Mouse (Mus musculus) myocyte (in vitro differentiated cells): Measurements from ENCODE around the gene Fer1l5. TPM values are rescaled to one million over a fixed set of nuclear protein-coding genes. Genes with fewer than 3 reads are reported as not detected.

Experiments
- H3K27me3 ChIP-seq: one replicate; pipeline ENCODE4 v1.6.1; 2011; ENCODE audit not compliant: control insufficient read depth, insufficient read depth, insufficient read length
- H3K36me3 ChIP-seq: one replicate; pipeline ENCODE4 v1.6.1; 2011; ENCODE audit not compliant: control insufficient read depth, insufficient read depth
- H3K4me2 ChIP-seq: one replicate; pipeline ENCODE4 v1.6.1; 2011; ENCODE audit warnings: low read depth, control low read depth
- H3K4me3 ChIP-seq: one replicate; pipeline ENCODE4 v1.5.1; 2011; ENCODE audit warnings: mild to moderate bottlenecking, control low read depth, moderate library complexity
- H3K79me2 ChIP-seq: one replicate; pipeline ENCODE4 v1.6.1; 2011; ENCODE audit not compliant: control insufficient read depth, insufficient read depth
- H3ac ChIP-seq: one replicate; pipeline ENCODE4 v1.6.1; 2011; ENCODE audit not compliant: control insufficient read depth, insufficient read length
- CEBPB ChIP-seq: IDR thresholded peaks from 2 replicates; pipeline ENCODE4 v1.6.1; 2011; ENCODE audit warnings: mild to moderate bottlenecking, moderate library complexity; ENCODE audit not compliant: poor library complexity, insufficient read depth, severe bottlenecking
- E2F4 ChIP-seq: IDR thresholded peaks from one replicate; pipeline ENCODE4 v1.6.1; 2011; ENCODE audit warnings: mild to moderate bottlenecking, control low read depth, moderate library complexity; ENCODE audit not compliant: insufficient read depth
- MAX ChIP-seq: IDR thresholded peaks from one replicate; pipeline ENCODE4 v1.6.1; 2011; ENCODE audit warnings: low read depth, mild to moderate bottlenecking, control low read depth
- MYOD1 ChIP-seq, 3 experiments: IDR thresholded peaks; one replicate each; pipeline ENCODE4 v1.6.1; 2011; ENCODE audit warnings: control low read depth in 2 of 3, low read depth in 2 of 3, mild to moderate bottlenecking in 2 of 3, moderate library complexity in 1 of 3; ENCODE audit not compliant: insufficient read length in 2 of 3, control insufficient read depth in 1 of 3
- MYOG ChIP-seq, 3 experiments: IDR thresholded peaks; one replicate each; pipeline ENCODE4 v1.6.1; 2011; ENCODE audit warnings: control low read depth in 2 of 3, low read depth in 2 of 3, mild to moderate bottlenecking in 2 of 3; ENCODE audit not compliant: insufficient read length in 2 of 3, control insufficient read depth in 1 of 3, insufficient read depth in 1 of 3
- POLR2A ChIP-seq: IDR thresholded peaks from one replicate; pipeline ENCODE4 v1.6.1; 2011; ENCODE audit warnings: low read depth, mild to moderate bottlenecking, control low read depth, moderate library complexity; ENCODE audit not compliant: insufficient read length
- POLR2AphosphoS2 ChIP-seq: IDR thresholded peaks from one replicate; pipeline ENCODE4 v1.6.1; 2011; ENCODE audit warnings: low read depth, control low read depth; ENCODE audit not compliant: insufficient read length
- REST ChIP-seq: IDR thresholded peaks from one replicate; pipeline ENCODE4 v1.6.1; 2011; ENCODE audit warnings: mild to moderate bottlenecking, control low read depth, moderate library complexity; ENCODE audit not compliant: insufficient read depth, insufficient read length
- SRF ChIP-seq: IDR thresholded peaks from one replicate; pipeline ENCODE4 v1.6.1; 2011; ENCODE audit warnings: low read depth; ENCODE audit not compliant: control insufficient read depth, insufficient read length
- TCF12 ChIP-seq: IDR thresholded peaks from one replicate; pipeline ENCODE4 v1.6.1; 2011; ENCODE audit warnings: mild to moderate bottlenecking, control low read depth; ENCODE audit not compliant: poor library complexity, insufficient read depth, severe bottlenecking
- TCF3 ChIP-seq: IDR thresholded peaks from one replicate; pipeline ENCODE4 v1.6.1; 2011; ENCODE audit warnings: low read depth, control low read depth; ENCODE audit not compliant: insufficient read length
- USF1 ChIP-seq: IDR thresholded peaks from one replicate; pipeline ENCODE4 v1.6.1; 2011; ENCODE audit warnings: low read depth, mild to moderate bottlenecking, control low read depth, moderate library complexity
- polyA plus RNA-seq: library from polyadenylated mRNA; unstranded; fragments of >200 nt; fragmentation: generic; extraction: Trizol; gene quantifications from one replicate; pipeline ENCODE4 v1.2.1, GENCODE M21; 2012; ENCODE audit warnings: missing spikeins

Fer1l5 gene
- polyA plus RNA-seq, 1 experiment = 0.59 TPM

DNA sequence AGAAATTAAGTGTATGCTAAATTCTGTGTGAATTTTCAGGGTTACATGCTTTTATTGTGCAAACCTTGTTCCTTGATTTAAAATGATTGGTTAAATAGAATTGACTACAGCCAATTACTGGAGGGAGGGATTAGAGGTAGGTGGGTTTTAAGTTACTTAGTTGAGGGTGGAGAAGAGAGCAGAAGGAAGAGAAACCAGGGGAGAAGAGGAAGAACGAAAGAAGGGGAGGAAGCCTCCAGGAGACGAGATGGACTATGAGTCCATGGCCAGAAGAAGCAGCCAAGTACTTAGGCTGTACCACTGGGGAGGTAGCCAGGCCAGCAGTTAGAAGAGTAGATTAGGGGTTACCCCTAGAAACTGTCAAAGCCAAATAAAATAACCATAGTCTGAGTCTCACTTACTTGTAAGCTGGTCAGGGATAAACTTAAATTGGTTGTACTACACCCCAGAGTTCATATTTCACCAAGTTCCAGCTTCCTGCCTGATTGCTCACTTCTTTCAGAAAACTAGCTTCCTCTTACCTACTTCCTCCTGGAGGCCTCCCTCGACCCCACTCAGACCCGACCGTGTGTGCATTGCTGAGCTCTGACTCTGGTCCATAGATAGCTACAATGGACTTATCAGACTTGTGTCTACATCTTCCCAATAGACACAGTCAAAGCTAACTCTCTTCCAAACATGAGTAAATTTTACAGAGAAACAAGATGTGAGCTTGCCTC, 74.2 kb downstream of the Fer1l5 start:
- Histone ChIP-seq H3K27me3 (no peaks in the 10 kb centered on the region), H3K4me2 (no peak overlapping the region), H3K79me2 (no peaks in the 10 kb centered on the region), H3K36me3 (peaks cover 10% of the 10 kb centered on the region), H3K4me3 (no peak overlapping the region), H3ac (no peak overlapping the region)
- TF ChIP-seq E2F4 = no peak
- TF ChIP-seq TCF12 = no peak
- no peak for TF ChIP-seq CEBPB
- no peak for TF ChIP-seq POLR2AphosphoS2
- no peak for TF ChIP-seq MYOD1 (IDR thresholded peaks at IDR 0.05; ENCODE audit: control insufficient read depth in 1 of 3, insufficient read length in 2 of 3, low read depth in 2 of 3)
- no peak for TF ChIP-seq USF1
- TF ChIP-seq TCF3 = no peak
- TF ChIP-seq POLR2A = no peak
- no peak for TF ChIP-seq MYOG (IDR thresholded peaks at IDR 0.05; ENCODE audit: control insufficient read depth in 1 of 3, insufficient read depth in 1 of 3, insufficient read length in 2 of 3, low read depth in 2 of 3)
- TF ChIP-seq REST = no peak
- TF ChIP-seq SRF = no peak
- no peak for TF ChIP-seq MAX

DNA sequence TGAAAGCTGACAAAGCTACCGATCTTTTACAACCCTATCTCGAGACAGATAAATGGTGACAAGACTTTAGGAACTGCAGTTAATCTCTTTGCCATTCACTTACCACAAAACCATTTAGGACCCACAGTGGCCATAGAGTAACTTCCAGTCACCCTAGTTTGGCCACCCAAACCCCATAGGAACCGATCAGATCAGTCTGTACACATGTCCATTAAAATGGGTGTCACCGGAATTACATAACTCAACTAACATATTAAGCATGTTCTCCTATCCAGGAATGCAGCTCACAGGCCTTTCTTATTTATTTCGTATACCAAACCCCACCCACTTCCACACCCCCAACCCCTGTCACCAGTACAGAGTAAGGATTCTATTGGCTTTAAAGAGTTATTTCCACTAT, 74.8 kb downstream of the Fer1l5 start:
- H3K79me2 ChIP-seq = no peaks in the 10 kb centered on the region
- H3K27me3 ChIP-seq = no peaks in the 10 kb centered on the region

DNA sequence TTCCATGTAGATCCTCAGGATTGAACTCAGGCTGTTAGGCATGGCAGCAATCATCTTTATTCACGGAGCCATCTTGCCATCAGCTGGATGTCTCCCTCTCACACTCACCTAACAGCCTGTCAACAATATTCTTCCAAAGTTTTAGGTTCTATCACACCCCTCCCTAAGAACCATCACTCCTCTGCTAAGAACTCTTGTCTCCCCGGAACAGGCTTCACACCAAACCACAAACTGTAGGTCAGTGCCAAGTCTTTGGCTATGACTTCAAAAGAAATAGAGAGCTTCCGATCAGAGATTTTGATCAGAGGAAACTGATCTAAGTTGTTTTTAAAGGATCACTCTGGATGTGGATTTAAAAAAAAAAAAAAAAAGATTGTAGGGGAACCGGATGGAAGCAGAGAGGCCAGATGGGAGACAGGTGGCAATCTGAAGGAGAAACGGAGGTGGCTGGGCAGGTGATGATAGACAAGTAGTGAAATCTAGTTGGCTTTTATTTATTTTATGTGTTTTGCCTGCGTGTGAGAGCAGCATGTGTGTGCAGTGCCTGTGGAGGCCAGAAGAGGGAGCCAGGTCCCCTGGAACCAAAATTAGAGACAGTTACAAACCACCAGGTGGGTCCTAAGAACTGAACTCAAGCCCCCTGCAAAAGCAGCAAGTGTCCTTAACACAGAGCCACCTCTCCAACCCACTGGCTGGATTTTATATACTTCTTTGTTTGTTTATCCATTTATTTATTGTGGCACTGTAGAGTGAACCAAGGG, 82.1 kb downstream of the Fer1l5 start:
- no peak overlapping the region for H3K4me3 ChIP-seq
- H3K36me3 ChIP-seq = no peaks in the 10 kb centered on the region
- TF ChIP-seq POLR2AphosphoS2 (no peak), TCF12 (no peak), MYOD1 (IDR thresholded peaks at IDR 0.05; ENCODE audit: control insufficient read depth in 1 of 3, insufficient read length in 2 of 3, low read depth in 2 of 3) (no peak), POLR2A (no peak), USF1 (no peak), MAX (no peak), REST (no peak), SRF (no peak), CEBPB (no peak), MYOG (IDR thresholded peaks at IDR 0.05; ENCODE audit: control insufficient read depth in 1 of 3, insufficient read depth in 1 of 3, insufficient read length in 2 of 3, low read depth in 2 of 3) (no peak)
- H3K4me2 ChIP-seq = no peak overlapping the region
- no peaks in the 10 kb centered on the region for H3K27me3 ChIP-seq
- no peak overlapping the region for H3ac ChIP-seq
- H3K79me2 ChIP-seq = no peaks in the 10 kb centered on the region

More for the DNA sequence above, 74.8 kb downstream of the Fer1l5 start:
- Histone ChIP-seq H3ac (no peak overlapping the region), H3K4me3 (no peak overlapping the region), H3K36me3 (peaks cover 10% of the 10 kb centered on the region), H3K4me2 (no peak overlapping the region)
- TF ChIP-seq POLR2AphosphoS2 = no peak
- TF ChIP-seq MYOD1 (IDR thresholded peaks at IDR 0.05; ENCODE audit: control insufficient read depth in 1 of 3, insufficient read length in 2 of 3, low read depth in 2 of 3) = no peak
- TF ChIP-seq TCF3 = no peak
- TF ChIP-seq TCF12 = no peak
- TF ChIP-seq CEBPB = no peak
- TF ChIP-seq REST = no peak
- no peak for TF ChIP-seq SRF
- TF ChIP-seq POLR2A = no peak
- no peak for TF ChIP-seq MYOG (IDR thresholded peaks at IDR 0.05; ENCODE audit: control insufficient read depth in 1 of 3, insufficient read depth in 1 of 3, insufficient read length in 2 of 3, low read depth in 2 of 3)
- no peak for TF ChIP-seq MAX
- no peak for TF ChIP-seq USF1
- no peak for TF ChIP-seq E2F4

DNA sequence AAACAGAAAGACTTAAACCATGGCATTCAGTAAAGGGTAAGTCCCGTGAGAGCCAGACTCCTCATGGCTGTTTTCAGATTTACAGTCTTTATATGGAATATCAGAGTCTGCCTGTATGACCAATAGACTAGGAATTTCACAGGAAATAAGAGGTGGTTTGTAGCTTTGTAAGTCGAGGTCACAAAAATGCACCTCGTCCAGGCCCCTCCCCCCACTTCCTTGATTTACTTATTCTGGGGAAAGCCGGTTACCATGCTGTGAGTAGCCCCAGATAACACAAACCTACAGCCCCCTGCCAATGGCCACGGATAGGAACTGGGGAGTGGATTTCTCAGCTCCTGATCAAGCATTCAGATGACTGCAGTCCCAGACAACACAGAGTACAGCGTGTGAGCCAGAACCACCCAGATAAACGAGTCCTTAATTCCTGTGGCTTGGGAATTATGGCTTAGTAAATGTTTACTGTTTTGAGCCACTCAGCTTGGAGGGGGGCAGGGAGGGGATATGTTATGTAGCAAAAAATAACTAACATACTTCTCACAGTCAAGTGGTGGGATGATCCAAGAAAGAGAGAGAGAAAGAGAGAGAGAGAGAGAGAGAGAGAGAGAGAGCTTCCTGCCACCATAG, 85.4 kb downstream of the Fer1l5 start:
- no peak overlapping the region for H3ac ChIP-seq
- no peak for TF ChIP-seq MYOD1 (IDR thresholded peaks at IDR 0.05; ENCODE audit: control insufficient read depth in 1 of 3, insufficient read length in 2 of 3, low read depth in 2 of 3)
- TF ChIP-seq MAX = no peak
- TF ChIP-seq USF1 = no peak
- TF ChIP-seq REST = no peak
- TF ChIP-seq CEBPB = no peak
- no peak for TF ChIP-seq POLR2A
- no peak for TF ChIP-seq TCF3
- no peak for TF ChIP-seq SRF
- TF ChIP-seq MYOG (IDR thresholded peaks at IDR 0.05; ENCODE audit: control insufficient read depth in 1 of 3, insufficient read depth in 1 of 3, insufficient read length in 2 of 3, low read depth in 2 of 3) = no peak
- TF ChIP-seq POLR2AphosphoS2 = no peak
- no peak for TF ChIP-seq TCF12
- TF ChIP-seq E2F4 = no peak
- no peaks in the 10 kb centered on the region for H3K36me3 ChIP-seq
- H3K79me2 ChIP-seq = no peaks in the 10 kb centered on the region
- no peaks in the 10 kb centered on the region for H3K27me3 ChIP-seq
- H3K4me3 ChIP-seq = no peak overlapping the region
- H3K4me2 ChIP-seq = peak overlapping the region; percentile 56
